Mouse (Mus musculus) lung, adult 10 weeks (tissue): ENCODE measurements around the gene Ptgs1. TPM values are rescaled to one million over a fixed set of nuclear protein-coding genes. Genes with fewer than 3 reads are reported as not detected.

Experiments
- polyA plus RNA-seq: library from polyadenylated mRNA; stranded (reverse); fragments of 350-450 nt; fragmentation: Illumina TruSeq; extraction: RNeasy Lipid Tissue Mini Kit (QIAGEN cat#74804); gene quantifications from one replicate; pipeline ENCODE4 v1.2.3, GENCODE M21; 2014; ENCODE audit warnings: low read depth, low replicate concordance; ENCODE audit not compliant: insufficient read depth

The Ptgs1 gene
- 25.0 TPM for polyA plus RNA-seq

DNA sequence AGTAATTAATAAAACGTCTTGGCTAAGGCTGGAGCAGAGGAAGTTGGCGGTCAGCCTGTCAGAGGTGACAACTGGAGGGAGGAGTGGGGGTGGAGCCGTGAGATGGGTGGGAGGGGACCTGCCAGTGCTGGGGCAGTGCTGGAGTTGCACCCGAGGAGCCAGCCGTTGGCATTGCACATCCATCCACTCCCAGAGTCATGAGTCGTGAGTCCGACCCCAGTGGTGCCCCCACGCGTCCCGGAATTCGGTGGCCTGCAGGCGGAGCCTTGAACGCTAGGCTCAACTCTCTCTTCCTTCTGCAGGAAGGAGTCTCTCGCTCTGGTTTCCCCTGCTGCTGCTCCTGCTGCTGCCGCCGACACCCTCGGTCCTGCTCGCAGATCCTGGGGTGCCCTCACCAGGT lies at the start of gene Ptgs1:
Ptgs1 (plus strand) TSS at position 61 of the 400 bp plus-strand sequence.

Other genes starting within 250 kb of the Ptgs1 start
- gene Ndufa8, start 181.0 kb upstream of the Ptgs1 start, polyA plus RNA-seq, result 131 TPM
- 7.8 TPM for gene Morn5, start 181.0 kb upstream of the Ptgs1 start, polyA plus RNA-seq
- 0.77 TPM for gene Lhx6, start 125.0 kb upstream of the Ptgs1 start, polyA plus RNA-seq
- 12.9 TPM for gene Mrrf, start 94.0 kb upstream of the Ptgs1 start, polyA plus RNA-seq
- 26.6 TPM for gene Rbm18, start 93.7 kb upstream of the Ptgs1 start, polyA plus RNA-seq
- gene Olfr338, start 143.1 kb downstream of the Ptgs1 start, polyA plus RNA-seq, result not detected
- not detected for gene Olfr339, start 188.5 kb downstream of the Ptgs1 start, polyA plus RNA-seq
- not detected for gene Olfr340, start 222.2 kb downstream of the Ptgs1 start, polyA plus RNA-seq